Mouse (Mus musculus): ENCODE results near the gene Gm10959.

Gene Gm10959

DNA sequence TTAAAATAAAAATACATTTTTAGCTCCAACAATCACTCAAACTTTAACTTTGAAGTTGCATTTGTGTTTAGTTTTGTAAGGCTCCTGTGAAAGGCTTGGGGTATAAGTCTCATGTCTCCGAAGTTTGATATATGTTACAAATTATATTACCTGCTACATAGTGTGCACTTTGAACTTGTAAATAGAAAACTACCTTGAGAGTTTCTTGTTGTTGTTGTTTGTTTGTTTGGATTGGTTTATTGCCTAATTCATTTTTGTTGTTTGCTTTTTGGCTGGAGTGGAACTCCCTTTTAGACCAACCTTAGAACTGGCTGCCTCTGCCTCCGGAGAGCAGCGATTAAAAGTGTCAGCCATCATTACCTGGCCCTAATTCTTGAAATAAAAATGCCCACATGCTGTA, 24.4 kb downstream of the Gm10959 start, which contains the start of gene Fabp2:
Gene Fabp2, plus strand, starts transcription at position 301 of the 400 bp plus-strand sequence.
- DNase-seq (ENCODE audit: extremely low spot score), result no peak

DNA sequence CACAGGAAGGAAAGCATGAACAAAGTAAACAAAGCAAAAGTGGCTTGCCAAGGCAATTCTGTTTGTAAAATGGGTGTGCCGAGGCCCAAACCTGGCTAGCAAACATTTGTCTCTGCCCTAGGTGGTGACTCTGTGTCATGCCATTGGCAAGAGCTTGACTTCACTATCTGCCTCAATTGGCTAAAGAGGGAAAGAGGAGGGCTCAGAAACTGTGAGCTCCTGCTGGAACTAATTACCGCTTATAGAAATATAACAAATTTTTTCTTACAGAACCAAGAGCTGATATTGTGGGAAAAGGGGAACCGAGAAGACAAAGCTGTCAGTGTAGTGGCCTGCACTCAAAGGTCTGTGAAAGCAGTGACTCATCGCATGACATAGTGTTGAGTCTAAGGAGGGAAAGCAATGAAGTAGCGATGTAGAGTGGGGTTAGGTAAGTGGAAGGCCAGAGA, 30.8 kb downstream of the Gm10959 start:
- DNase-seq (ENCODE audit: extremely low spot score), result no peak

DNA sequence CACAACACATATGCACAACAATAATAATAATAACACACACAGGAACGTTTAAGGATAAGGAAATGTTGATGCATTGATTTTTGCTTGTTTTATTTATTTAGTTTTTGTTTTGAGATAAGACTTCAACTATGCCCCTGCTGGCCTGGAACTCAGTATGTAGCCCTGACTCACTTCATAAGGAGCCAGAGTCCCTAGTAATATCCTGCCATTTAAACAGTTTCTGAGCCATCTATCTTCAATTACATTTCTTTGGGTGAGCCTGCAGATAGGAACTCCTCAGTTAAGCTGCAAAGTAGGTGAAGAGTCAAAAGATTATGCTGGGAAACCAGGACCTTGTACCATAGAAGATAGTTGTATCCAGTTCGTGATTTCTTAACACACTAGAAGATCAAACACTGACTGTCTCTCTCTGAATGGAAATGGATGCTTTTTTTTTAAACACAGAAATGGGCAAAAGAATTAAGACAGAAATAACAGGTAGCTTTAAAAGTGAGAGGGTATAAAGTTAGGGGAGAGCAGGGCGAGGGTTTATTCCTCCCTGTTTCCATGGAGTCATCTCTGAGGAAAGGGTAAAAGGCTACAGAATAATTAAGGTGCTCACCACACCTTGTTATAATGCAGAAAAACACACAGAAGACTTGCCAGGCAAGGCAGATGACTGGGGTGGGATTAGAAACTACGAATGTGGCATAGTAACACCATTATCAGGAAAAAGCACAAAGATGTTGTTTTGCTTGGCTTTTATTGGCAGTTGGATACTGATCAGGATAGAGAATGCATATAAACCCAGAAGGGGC, 31.5 kb downstream of the Gm10959 start:
- DNase-seq (ENCODE audit: extremely low spot score), result no peak

DNA sequence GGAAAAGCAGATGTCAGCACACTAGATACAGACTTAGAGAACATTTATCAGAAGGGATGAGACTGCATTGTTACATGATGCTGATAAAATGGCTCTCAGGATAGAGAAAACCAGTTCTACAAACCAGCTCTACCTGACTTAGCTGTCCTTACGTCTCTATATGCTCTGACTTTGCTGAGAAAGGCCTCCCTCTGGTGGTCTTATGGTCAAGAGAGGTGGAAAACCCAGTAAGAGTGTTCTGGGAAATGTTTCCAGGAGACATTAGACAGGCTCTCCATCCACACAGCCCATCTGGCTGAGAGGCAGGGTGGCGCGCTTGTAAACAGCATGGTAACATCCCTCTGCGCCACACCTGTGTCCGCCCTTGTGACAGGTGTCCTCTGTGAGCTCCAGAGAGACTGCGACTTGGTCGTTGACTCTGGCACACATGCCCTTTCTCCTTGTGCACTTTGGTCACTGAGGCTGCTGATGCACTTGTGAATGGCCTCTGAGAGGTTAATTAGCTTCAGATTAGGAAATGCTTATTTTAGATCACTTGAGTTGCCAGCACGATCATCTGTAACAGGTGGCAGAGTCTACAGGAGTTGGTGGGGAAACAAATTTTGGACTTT, 40.4 kb downstream of the Gm10959 start:
- DNase-seq (ENCODE audit: extremely low spot score), result no peak

DNA sequence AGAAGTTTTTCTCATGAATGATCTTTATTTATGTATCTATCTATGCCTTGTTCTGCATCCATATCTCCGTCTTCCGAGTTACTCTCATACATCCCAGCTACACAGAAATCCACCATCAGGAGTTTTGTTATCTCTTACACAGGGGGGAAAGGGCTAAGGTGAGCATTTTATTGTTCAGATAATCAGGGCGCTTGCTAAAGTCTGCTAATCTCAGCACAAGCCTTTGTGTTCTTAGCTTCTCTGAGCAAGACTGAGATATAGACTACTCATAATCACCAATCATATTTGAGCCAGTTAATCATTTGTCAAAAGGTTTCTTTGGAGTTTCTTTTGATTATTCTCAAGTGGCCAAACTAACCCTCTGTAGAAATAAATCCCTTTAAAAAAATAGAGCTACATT, 41.6 kb downstream of the Gm10959 start:
- no peak for DNase-seq (ENCODE audit: extremely low spot score)

DNA sequence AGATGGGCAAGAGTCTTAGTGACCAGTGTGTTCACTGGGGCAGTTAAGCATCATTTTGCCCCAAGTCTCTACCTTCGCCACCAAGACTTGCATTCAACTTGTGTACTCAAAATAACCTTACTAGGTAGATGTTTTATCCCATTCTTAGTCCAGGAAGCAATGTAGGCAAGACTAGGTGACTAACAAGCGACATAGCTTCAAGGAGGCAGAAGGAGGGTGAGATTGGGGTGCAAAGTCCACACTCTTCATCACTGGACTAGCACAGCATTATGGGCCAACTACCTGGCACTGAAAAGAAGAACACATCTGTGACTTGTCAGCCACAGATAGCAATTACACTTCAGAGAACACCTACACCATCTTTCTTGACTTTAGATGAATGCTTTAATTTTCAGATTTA, 42.3 kb downstream of the Gm10959 start:
- DNase-seq (ENCODE audit: extremely low spot score), result no peak

DNA sequence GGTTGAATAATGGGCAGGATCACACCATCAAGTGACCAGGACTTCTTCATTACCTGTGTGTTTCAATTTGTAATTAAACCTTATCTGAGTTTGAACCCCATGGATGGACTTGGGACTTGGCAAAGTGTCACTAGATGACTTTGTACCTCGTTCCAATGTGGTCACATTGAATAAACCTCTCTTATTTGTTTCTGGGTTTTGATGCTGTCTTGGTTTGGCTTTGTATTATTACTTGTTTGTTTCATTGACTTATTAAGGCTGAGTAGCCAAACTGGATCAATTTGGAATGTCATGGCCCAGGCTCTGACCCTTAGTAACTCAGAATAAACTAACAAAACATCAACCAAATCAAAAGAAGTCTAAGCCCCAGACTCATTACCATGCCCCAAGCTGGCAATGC, 47.6 kb downstream of the Gm10959 start:
- DNase-seq (ENCODE audit: extremely low spot score), result no peak

DNA sequence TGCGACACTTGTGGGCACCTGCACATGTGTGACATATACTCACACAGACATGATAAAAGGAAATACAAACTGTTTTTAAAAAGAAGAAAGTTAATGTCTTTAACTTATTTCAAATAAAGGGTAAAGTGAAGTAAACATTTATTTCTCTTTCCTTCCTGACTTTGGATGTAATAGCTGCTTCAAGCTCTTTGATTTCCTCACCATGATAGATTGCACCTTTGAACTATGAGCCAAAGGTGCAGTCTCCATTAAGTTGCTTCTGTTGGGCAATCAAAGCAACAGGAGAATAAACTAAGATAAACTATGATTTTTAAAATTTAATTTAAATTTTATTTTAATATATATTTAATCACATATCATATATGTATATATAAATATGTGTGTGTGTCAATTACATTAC, 50.9 kb downstream of the Gm10959 start:
- DNase-seq (ENCODE audit: extremely low spot score), result no peak

DNA sequence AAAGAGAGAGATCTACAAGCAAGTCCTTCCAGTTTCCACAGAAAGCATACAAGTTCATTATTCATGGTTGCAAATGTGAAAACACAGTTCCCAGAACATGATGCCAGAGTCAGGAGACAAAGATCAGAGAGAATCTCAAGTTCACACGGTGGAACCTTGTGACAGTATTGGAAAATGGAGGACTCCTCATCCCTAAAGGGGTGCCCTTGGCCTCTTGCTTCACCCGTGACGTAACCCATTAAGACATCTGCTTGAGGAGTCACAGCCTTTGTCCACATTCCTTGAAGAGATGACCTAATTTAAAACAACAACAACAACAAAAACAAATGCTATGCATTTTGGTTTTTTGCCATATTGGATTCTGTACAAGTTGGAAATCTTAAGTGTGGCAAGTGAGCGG, 54.1 kb downstream of the Gm10959 start:
- no peak for DNase-seq (ENCODE audit: extremely low spot score)
